Mouse (Mus musculus) gonadal fat pad, adult 2 months (tissue): Measurements from ENCODE around the gene Map3k1. TPM values are rescaled to one million over a fixed set of nuclear protein-coding genes. Genes with fewer than 3 reads are reported as not detected.
"Not testable (repeated sequence)": the region's sequence is repeated elsewhere in the genome, so short reads cannot be mapped to it uniquely, and the experiment has no call there.

Experiments
- DNase-seq: peaks from one replicate; pipeline ENCODE4 v3.0.0-alpha.2; 2012; ENCODE audit warnings: low read depth
- polyA plus RNA-seq: library from polyadenylated mRNA; depleted of rRNA; stranded (reverse); fragments of >200 nt; gene quantifications from 2 replicates; pipeline ENCODE4 v1.2.3, GENCODE M21; 2012; rRNA removed

Map3k1 gene
- polyA plus RNA-seq, 1 experiment: 25.9 TPM

GRCm38 (mm10) chr13:111744233-111745000, 64.4 kb downstream of the Map3k1 start:
- DNase-seq: no peak

- DNase-seq: no peak
Observed at GRCm38 (mm10) chr13:111741991-111742615, 66.7 kb downstream of the Map3k1 start.

GRCm38 (mm10) chr13:111741204-111741990, 67.4 kb downstream of the Map3k1 start:
- no peak for DNase-seq

- DNase-seq: no peak
Observed at GRCm38 (mm10) chr13:111726898-111727297, 81.9 kb downstream of the Map3k1 start.

- peak; percentile 46 for DNase-seq
Observed at GRCm38 (mm10) chr13:111725165-111726077, 83.4 kb downstream of the Map3k1 start.

- no peak for DNase-seq
Observed at GRCm38 (mm10) chr13:111724811-111725164, 84.0 kb downstream of the Map3k1 start.

- DNase-seq: no peak
Observed at GRCm38 (mm10) chr13:111719726-111720125, 89.1 kb downstream of the Map3k1 start.

- no peak for DNase-seq
Observed at GRCm38 (mm10) chr13:111710531-111710930, 98.3 kb downstream of the Map3k1 start.

- DNase-seq: not testable (repeated sequence)
Observed at GRCm38 (mm10) chr13:111703952-111704351, 104.8 kb downstream of the Map3k1 start.

GRCm38 (mm10) chr13:111703396-111703795, 105.4 kb downstream of the Map3k1 start:
- no peak for DNase-seq

Other genes with a start within 250 kb of the Map3k1 start
- not detected in 2 replicates for gene Gm10198, start 216.2 kb downstream of the Map3k1 start, polyA plus RNA-seq
- gene Mier3, start 128.0 kb downstream of the Map3k1 start, polyA plus RNA-seq: 4.8 and 5.5 TPM in 2 replicates